Mouse (Mus musculus) liver, embryonic 13.5 days (tissue): ENCODE results near the gene Aspscr1. TPM values are rescaled to one million over a fixed set of nuclear protein-coding genes. Genes with fewer than 3 reads are reported as not detected.

Experiments used
- ATAC-seq: fragments of 200-750 bp; cut with Nextera tagmentation; 2 replicates; pipeline ENCODE4 v1.8.0; 2017; ENCODE audit warnings: low read depth, mild to moderate bottlenecking, moderate number of reproducible peaks, moderate library complexity
- DNase-seq: peaks from one replicate; pipeline ENCODE4 v3.0.0; 2022
- H3K27ac ChIP-seq: fragments of 300-500 bp; sonication (generic); 2 replicates; pipeline ENCODE4 v1.5.1; 2015; ENCODE audit warnings: moderate library complexity, mild to moderate bottlenecking, inconsistent platforms
- H3K27me3 ChIP-seq: fragments of 300-500 bp; sonication (generic); 2 replicates; pipeline ENCODE4 v1.6.1; 2015; ENCODE audit warnings: mild to moderate bottlenecking, inconsistent platforms
- H3K36me3 ChIP-seq: fragments of 300-500 bp; sonication (generic); 2 replicates; pipeline ENCODE4 v1.6.1; 2015; ENCODE audit warnings: mild to moderate bottlenecking, inconsistent platforms
- H3K4me1 ChIP-seq: fragments of 300-500 bp; sonication (generic); replicated peaks from 2 replicates; pipeline ENCODE4 v1.6.1; 2015; ENCODE audit warnings: inconsistent platforms
- H3K4me2 ChIP-seq: fragments of 300-500 bp; sonication (generic); 2 replicates; pipeline ENCODE4 v1.6.1; 2015; ENCODE audit warnings: inconsistent platforms, mild to moderate bottlenecking, moderate library complexity
- H3K4me3 ChIP-seq: fragments of 300-500 bp; sonication (generic); replicated peaks from 2 replicates; pipeline ENCODE4 v1.5.1; 2015; ENCODE audit warnings: mild to moderate bottlenecking, inconsistent platforms
- H3K9ac ChIP-seq: fragments of 300-500 bp; sonication (generic); 2 replicates; pipeline ENCODE4 v1.6.1; 2015; ENCODE audit warnings: mild to moderate bottlenecking, inconsistent platforms
- H3K9me3 ChIP-seq: fragments of 300-500 bp; sonication (generic); replicated peaks from 2 replicates; pipeline ENCODE4 v1.6.1; 2016; ENCODE audit warnings: inconsistent platforms
- WGBS: fragments of 180-500 bp; shearing (Covaris S2); methylation state at CpG from one replicate; pipeline ENCODE4 v1.1.7; 2015; ENCODE audit not compliant: insufficient replicate concordance; 5-methylcytosine and 5-hydroxymethylcytosine counted together
- polyA plus RNA-seq: library from polyadenylated mRNA; unstranded; fragments of >200 nt; fragmentation: Nextera tagmentation; extraction: Ambion mirVana; gene quantifications from 2 replicates; pipeline ENCODE4 v1.2.1, GENCODE M21; 2015

Aspscr1 gene
- polyA plus RNA-seq, 1 experiment from 2014 or later = 49.2 TPM

DNA sequence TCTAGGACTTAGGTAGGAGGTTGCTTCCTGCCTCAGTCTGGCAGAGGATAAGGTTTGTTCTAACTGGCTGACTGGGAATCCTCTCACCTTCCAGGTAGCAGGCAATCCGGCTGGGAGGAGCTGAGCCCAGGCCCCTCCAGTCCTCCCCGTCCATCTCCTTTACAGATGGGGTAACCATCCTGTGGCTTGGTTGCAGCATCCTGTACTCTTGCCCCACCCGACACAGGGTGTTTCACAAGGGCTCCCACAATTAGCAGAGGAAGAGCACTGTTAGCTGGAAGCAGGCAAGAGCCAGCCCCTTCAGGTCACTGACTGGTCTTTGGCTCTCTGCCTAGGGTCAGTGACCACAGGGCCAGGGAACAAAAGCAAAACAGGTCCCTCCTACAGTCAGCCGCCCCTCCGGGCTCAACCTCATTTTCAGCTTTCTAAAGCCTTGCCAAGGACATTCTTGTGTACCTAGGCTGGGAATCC lies 42.3 kb upstream of the Aspscr1 start:
- Histone ChIP-seq H3K27ac (peak overlapping the region; percentile 100), H3K4me1 (peaks cover 85% of the 10 kb centered on the region), H3K9me3 (no peaks in the 10 kb centered on the region), H3K9ac (peak overlapping the region; percentile 99), H3K4me3 (peak overlapping the region; percentile 91), H3K4me2 (peak overlapping the region; percentile 85), H3K27me3 (no peaks in the 10 kb centered on the region), H3K36me3 (peaks cover 34% of the 10 kb centered on the region)
- ATAC-seq = peak; percentile 34
- WGBS = 20% methylated on average over 5 of the region's 5 CpGs
- peak; percentile 49 for DNase-seq

DNA sequence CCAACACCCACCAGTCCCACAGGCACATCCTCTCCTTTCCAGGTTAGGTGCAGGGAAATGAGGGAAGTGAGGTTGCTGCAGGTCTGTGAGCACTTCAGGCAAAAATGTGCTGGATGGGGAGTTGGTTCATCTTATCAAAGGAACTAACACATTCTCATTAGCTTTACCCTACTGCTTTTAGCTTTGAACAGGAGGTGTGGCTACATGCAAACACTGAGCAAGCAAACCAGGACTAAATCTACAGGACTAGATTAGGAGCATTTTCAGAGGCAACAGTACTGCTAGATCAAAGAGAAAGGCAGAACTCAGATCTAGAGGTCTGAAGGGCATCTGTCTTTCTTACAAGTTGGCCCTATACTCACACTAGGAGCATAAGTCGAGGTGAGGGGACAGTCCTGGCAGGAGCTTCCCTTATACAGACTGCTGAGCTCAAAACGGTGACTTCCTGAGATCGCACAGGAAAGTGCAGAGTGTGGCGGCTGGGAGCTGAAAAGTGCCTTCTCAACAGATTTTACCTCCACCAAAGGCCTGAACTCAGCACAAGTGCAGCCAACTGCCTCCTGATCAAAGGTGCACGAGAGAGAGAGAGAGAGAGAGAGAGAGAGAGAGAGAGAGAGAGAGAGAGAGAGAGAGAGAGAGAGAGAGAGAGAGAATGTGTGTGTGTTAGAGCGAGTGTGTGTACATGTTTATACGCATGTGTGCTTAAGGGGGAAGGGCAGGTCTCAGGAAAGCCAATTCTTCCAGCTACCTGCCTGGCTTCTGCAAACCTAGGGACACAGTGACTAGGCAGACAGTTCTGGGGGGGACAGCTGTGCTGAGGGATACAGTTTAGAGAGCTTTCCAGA lies 41.7 kb upstream of the Aspscr1 start:
- peaks cover 81% of the 10 kb centered on the region for H3K4me1 ChIP-seq
- ATAC-seq (no peak), DNase-seq (no peak)
- peak overlapping the region; percentile 100 for H3K27ac ChIP-seq
- WGBS = 11% methylated on average over 7 of the region's 7 CpGs
- peak overlapping the region; percentile 85 for H3K4me2 ChIP-seq
- H3K27me3 ChIP-seq = no peaks in the 10 kb centered on the region
- peak overlapping the region; percentile 99 for H3K9ac ChIP-seq
- peak overlapping the region; percentile 91 for H3K4me3 ChIP-seq
- peaks cover 33% of the 10 kb centered on the region for H3K36me3 ChIP-seq
- H3K9me3 ChIP-seq = no peaks in the 10 kb centered on the region

DNA sequence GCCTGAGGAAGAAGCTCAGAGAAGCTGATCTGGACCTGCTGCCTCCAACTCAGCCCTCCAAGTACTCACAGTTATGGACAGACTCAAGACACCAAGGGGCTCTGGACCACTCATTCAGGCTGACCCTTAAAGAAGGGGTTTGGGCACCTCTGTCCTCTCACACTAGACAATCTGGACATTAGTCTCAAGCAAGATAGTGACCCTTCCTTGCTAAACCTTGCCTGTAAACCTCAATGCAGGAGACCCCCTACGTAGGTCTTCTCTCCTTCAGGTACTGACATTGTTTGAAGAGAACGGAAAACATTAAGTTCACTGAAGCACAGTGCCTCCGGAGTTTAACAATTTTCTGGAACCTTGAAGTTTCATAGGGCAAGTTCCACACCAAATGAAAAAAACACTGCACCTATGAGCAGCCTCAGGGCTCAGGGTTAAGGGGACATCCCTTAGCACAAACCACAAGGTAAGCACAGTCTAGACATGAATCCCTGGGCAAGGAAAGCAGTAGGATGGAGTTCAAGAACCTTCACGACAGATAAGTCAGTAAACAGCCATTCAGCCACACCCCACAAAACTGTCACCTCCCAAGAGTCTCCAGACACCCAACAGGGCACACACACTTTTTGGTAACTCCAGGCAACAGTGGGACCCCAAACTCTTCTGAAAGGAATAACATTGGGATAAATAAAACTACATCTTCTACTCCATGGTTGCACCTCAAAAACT lies 40.9 kb upstream of the Aspscr1 start:
- 36% methylated on average over 4 of the region's 4 CpGs for WGBS
- H3K27me3 ChIP-seq = no peaks in the 10 kb centered on the region
- ATAC-seq = peak; percentile 36
- peak; percentile 53 for DNase-seq
- H3K4me3 ChIP-seq = peak overlapping the region; percentile 91
- peak overlapping the region; percentile 85 for H3K4me2 ChIP-seq
- H3K9me3 ChIP-seq = no peaks in the 10 kb centered on the region
- peak overlapping the region; percentile 100 for H3K27ac ChIP-seq
- H3K36me3 ChIP-seq = peaks cover 25% of the 10 kb centered on the region
- peak overlapping the region; percentile 99 for H3K9ac ChIP-seq
- peaks cover 75% of the 10 kb centered on the region for H3K4me1 ChIP-seq

DNA sequence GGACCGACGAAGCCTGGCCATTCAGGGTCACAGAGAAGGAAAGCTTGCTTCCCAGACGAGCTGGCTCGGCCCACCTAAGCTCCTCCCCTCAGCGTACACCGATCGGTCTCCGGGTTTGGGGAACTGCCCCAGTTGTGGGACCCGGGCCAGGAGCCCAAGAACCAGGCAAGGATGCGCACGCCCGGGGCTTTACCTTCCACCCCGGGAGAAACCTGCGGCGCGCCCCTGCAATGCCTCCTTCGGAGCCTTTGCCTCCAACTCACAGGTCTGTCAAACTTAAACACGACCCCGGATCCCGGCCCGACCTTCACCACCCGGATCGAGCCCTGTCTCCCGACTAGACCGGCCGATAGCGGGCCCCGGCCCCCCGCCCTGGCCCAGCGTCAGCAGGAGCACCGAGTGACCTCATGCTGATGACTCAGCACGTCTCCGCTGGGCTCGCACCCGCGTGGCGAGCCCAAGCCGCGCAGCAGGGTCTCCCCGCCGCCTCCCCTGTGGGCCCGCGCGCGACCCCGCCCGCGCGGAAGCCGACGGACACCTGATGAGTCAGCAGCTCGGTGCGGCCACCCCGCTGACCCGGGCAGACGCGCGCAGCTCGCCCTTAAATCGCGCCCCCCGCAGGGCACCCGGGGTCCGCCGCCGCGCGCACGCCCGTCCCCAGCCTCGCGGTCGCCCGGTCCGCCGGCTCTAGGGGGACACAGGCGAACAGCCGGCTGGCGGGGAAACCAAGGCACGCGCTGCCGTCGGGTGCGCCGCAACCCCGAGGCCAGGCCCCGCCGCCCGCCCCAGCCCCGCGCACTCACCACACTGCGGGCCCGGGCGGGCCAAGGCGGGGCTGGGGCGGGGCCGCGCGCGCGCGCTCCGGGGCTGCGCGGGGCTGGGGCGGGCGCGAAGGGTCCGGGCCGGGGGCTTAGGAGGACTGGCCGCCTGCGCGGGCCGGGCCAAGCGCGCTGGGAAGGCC lies 39.9 kb upstream of the Aspscr1 start:
- Histone ChIP-seq H3K4me1 (peaks cover 65% of the 10 kb centered on the region), H3K4me2 (peak overlapping the region; percentile 85), H3K27ac (peak overlapping the region; percentile 100), H3K4me3 (peak overlapping the region; percentile 91), H3K36me3 (peaks cover 15% of the 10 kb centered on the region), H3K9ac (peak overlapping the region; percentile 99), H3K27me3 (no peaks in the 10 kb centered on the region), H3K9me3 (no peaks in the 10 kb centered on the region)
- peak; percentile 75 for ATAC-seq
- under 1% methylated on average over 102 of the region's 116 CpGs for WGBS
- peak; percentile 78 for DNase-seq

DNA sequence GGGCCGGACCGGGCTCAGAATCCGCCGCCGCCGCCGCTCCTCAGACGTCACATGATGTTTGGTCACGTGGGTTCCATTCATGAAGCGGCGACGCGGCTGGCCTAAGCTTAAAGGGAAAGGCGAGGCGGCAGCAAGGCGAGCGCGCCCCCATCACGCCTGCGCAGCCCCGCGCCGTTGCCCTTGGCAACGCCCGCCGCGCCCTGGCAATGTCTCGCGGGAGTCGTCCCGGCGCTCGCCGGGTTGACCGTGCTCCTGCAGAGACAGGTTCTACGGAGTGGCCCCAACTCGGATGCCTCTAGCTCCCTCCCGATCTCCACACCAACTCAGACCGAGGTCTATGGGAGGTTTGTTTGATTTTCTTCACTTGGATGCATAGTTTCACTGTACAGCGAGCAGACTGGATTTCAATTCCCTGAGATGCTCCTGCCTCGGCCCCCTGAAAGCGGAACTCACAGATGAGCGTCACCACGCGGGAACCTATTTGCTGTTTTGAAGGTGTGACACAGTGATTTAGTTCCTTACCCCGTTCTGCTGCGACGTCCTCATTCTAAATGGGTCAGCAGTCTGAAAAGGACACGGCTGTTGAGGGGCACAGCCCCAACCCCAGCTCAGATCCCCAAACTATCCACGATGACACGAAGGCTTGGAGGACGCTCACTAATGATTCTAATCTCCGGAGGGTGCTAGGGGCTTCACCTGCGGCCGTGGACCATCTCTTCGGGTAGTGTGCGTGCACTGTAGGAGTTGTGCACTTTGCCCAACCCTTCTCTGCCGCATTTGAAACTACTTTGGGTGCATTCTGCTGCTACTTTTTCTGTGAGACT lies 39.0 kb upstream of the Aspscr1 start, which contains the start of gene Mafg:
Gene Mafg, minus strand, starts transcription at position 81 of the 824 bp plus-strand sequence.
- 8% methylated on average over 58 of the region's 58 CpGs for WGBS

DNA sequence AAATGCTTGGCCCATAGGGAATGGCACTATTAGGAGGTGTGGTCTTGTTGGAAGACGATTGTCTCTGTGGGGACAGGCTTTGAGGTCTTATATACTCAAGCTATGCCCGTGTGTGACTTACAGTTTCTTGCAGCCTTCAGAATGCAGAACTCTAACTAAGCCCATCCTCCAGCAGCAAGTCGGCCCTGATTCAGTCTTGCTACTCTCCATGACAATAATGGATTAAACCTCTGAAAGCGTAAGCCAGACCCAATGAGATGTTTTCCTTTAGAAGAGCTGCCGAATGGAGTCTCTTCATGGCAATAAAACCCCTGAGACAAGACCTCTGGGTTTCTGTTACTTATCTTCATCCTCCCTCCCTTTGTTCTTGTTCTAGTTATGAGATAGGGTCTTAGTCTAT lies 38.0 kb upstream of the Aspscr1 start:
- Histone ChIP-seq H3K4me2 (peak overlapping the region; percentile 85), H3K36me3 (no peaks in the 10 kb centered on the region), H3K4me1 (peaks cover 47% of the 10 kb centered on the region), H3K9me3 (no peaks in the 10 kb centered on the region), H3K27ac (peak overlapping the region; percentile 100; the same call in 1 of the 2 replicates), H3K4me3 (peak overlapping the region; percentile 91; the same call in 1 of the 2 replicates), H3K9ac (0 out of 2 replicates have a peak overlapping the region, but pooled peaks have one; percentile 99), H3K27me3 (peaks cover 3% of the 10 kb centered on the region; the same call in 1 of the 2 replicates)
- ATAC-seq (no peak), DNase-seq (no peak)
- 84% methylated on average over 5 of the region's 5 CpGs for WGBS

More for the DNA sequence above, 39.0 kb upstream of the Aspscr1 start, which contains the start of gene Mafg:
- no peaks in the 10 kb centered on the region for H3K9me3 ChIP-seq
- ATAC-seq (peak; percentile 73), DNase-seq (peak; percentile 92)
- H3K27me3 ChIP-seq = no peaks in the 10 kb centered on the region
- peaks cover 10% of the 10 kb centered on the region for H3K36me3 ChIP-seq
- H3K4me1 ChIP-seq = peaks cover 58% of the 10 kb centered on the region
- H3K9ac ChIP-seq = peak within 1 kb of the TSS; percentile 99
- H3K4me3 ChIP-seq = peak within 1 kb of the TSS; percentile 91
- peak within 1 kb of the TSS; percentile 85 for H3K4me2 ChIP-seq
- peak within 1 kb of the TSS; percentile 100 for H3K27ac ChIP-seq

DNA sequence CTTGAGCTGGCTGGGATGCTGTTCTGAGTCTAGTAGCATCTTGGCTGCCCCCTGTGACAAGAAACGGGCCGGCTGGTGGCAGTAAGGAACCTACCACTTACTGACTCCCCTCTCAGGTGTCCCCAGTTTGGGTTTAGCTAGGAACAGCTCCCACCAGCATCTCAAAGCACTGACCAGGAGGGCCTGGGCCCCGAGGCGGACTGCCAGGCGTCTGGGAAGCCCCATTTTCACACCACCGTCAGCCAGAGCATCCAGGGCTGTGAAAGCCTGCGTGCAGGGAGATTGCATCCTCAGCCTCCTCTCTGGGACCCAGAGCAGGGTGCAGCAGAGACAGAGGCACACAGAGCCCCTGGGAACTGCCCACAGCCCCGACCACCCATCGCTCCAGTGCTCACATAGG lies 31.5 kb upstream of the Aspscr1 start:
- no peak for DNase-seq
- no peak overlapping the region for H3K4me2 ChIP-seq
- H3K4me1 ChIP-seq = peaks cover 24% of the 10 kb centered on the region
- H3K27ac ChIP-seq = no peak overlapping the region
- WGBS = 60% methylated on average over 9 of the region's 9 CpGs
- H3K27me3 ChIP-seq = peaks cover 25% of the 10 kb centered on the region
- no peak overlapping the region for H3K9ac ChIP-seq
- H3K9me3 ChIP-seq = no peaks in the 10 kb centered on the region
- no peak overlapping the region for H3K4me3 ChIP-seq
- ATAC-seq = no peak
- no peaks in the 10 kb centered on the region for H3K36me3 ChIP-seq

DNA sequence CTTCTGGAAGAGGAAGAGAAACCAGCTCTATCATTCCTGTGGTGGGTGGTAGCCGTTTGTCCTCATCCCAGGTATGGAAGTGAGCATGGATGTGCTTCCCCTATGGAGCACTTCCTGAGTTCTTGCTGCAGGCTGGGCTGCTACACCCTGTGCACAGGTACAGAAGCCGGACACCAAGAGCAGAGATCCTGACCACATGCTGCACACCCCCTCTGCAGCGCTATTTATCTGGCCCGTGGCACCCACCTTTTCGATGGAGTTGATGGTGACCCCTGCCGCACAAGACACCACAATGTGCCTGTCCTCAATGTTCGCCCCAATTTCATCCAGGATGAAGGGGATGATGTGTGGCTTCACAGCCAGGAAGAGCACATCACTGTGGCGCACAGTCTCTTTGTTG lies 30.9 kb upstream of the Aspscr1 start:
- ATAC-seq (no peak), DNase-seq (no peak)
- Histone ChIP-seq H3K27ac (no peak overlapping the region), H3K36me3 (no peaks in the 10 kb centered on the region), H3K27me3 (peaks cover 27% of the 10 kb centered on the region), H3K4me3 (no peak overlapping the region), H3K4me2 (no peak overlapping the region), H3K9me3 (no peaks in the 10 kb centered on the region), H3K9ac (0 out of 2 replicates have a peak overlapping the region, but pooled peaks have one; percentile 74), H3K4me1 (peaks cover 24% of the 10 kb centered on the region)
- WGBS = 73% methylated on average over 8 of the region's 8 CpGs

DNA sequence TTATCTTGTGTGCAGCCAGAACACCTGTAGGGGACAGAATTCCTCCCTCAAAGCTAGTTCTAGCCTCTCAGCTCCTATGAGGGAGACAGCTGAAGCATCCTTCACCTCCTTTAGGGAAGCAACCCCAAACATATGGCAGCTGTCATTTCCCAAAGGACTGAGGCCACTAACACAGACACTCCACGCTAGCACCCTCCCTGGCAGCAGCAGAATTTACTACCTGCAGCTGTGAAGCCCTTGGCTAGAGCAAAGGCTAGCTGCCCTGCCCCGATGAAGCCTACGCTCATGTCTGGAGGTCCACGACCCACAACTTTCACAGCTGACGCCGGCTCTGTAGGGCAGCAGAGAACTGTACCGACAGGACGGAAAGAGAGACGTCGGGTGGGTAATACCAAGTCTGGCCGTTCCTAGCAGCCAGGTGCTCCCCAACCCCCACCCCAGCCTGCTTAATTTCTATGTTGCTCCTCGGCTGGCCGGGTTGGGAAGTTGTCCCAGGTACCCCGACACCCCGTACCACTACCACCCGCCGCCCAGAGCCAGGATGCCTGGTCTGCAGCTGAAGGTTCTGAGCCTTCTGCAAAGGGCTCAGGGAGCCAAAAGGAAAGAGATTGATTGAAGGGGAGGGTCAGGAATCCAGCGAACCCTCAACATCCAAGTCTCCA lies 29.7 kb upstream of the Aspscr1 start:
- Histone ChIP-seq H3K27ac (peak overlapping the region; percentile 31; the same call in 1 of the 2 replicates), H3K4me3 (peak overlapping the region; percentile 52), H3K36me3 (no peaks in the 10 kb centered on the region), H3K4me2 (peak overlapping the region; percentile 88), H3K9me3 (no peaks in the 10 kb centered on the region), H3K4me1 (peaks cover 32% of the 10 kb centered on the region), H3K9ac (peak overlapping the region; percentile 74), H3K27me3 (peaks cover 39% of the 10 kb centered on the region)
- DNase-seq (peak; percentile 32), ATAC-seq (peak; percentile 57)
- WGBS = 3% methylated on average over 18 of the region's 18 CpGs
